Mouse (Mus musculus) liver, embryonic 14.5 days (tissue): ENCODE measurements around the gene Tubg2. TPM values are rescaled to one million over a fixed set of nuclear protein-coding genes. Genes with fewer than 3 reads are reported as not detected.

Experiments used
- ATAC-seq: fragments of 200-750 bp; cut with Nextera tagmentation; 2 replicates; pipeline ENCODE4 v1.8.0; 2017; ENCODE audit warnings: moderate number of reproducible peaks, mild to moderate bottlenecking, moderate library complexity; ENCODE audit not compliant: insufficient read depth
- DNase-seq, 3 experiments: peaks; one replicate each; pipeline ENCODE4 v3.0.0-alpha.2; 2012 to 2013; ENCODE audit warnings: low read depth in 3 of 3, low spot score in 3 of 3
- H3K27ac ChIP-seq: fragments of 300-500 bp; sonication (generic); 2 replicates; pipeline ENCODE4 v1.5.1; 2014; ENCODE audit warnings: moderate library complexity, mild to moderate bottlenecking, control low read depth, inconsistent platforms
- H3K27me3 ChIP-seq: fragments of 300-500 bp; sonication (generic); 2 replicates; pipeline ENCODE4 v1.6.1; 2014; ENCODE audit warnings: mild to moderate bottlenecking, low read length, moderate library complexity; ENCODE audit not compliant: control insufficient read depth, insufficient read depth
- H3K36me3 ChIP-seq: fragments of 300-500 bp; sonication (generic); replicated peaks from 2 replicates; pipeline ENCODE4 v1.6.1; 2014; ENCODE audit warnings: low read depth; ENCODE audit not compliant: control insufficient read depth, insufficient read depth
- H3K4me1 ChIP-seq, 2 experiments: fragments of 200-500 bp in 1 of 2; fragments of 300-500 bp in 1 of 2; sonication (generic) in 1 of 2; replicated peaks; 2 replicates each; pipeline ENCODE4 v1.6.1; 2012 to 2014; ENCODE audit warnings: antibody characterized with exemption in 1 of 2, inconsistent platforms in 1 of 2, low read length in 1 of 2; ENCODE audit not compliant: control insufficient read depth in 2 of 2, insufficient read depth in 2 of 2
- H3K4me2 ChIP-seq: fragments of 300-500 bp; sonication (generic); 2 replicates; pipeline ENCODE4 v1.6.1; 2014; ENCODE audit warnings: low read depth, mild to moderate bottlenecking, control low read depth, moderate library complexity
- H3K4me3 ChIP-seq, 2 experiments: fragments of 200-500 bp in 1 of 2; fragments of 300-500 bp in 1 of 2; sonication (generic) in 1 of 2; 2 replicates each; pipeline ENCODE4 v1.5.1; 2012 to 2014; ENCODE audit warnings: low read depth in 2 of 2, low read length in 2 of 2, mild to moderate bottlenecking in 2 of 2, control low read depth in 1 of 2, inconsistent platforms in 1 of 2, moderate library complexity in 1 of 2; ENCODE audit not compliant: insufficient read depth in 1 of 2
- H3K9ac ChIP-seq: fragments of 300-500 bp; sonication (generic); replicated peaks from 2 replicates; pipeline ENCODE4 v1.6.1; 2014; ENCODE audit warnings: mild to moderate bottlenecking, control low read depth, moderate library complexity
- H3K9me3 ChIP-seq: fragments of 300-500 bp; sonication (generic); 2 replicates; pipeline ENCODE4 v1.6.1; 2016; ENCODE audit warnings: low read length, mixed read lengths; ENCODE audit not compliant: control insufficient read depth
- CTCF ChIP-seq: IDR thresholded peaks from 2 replicates; pipeline ENCODE4 v1.5.1; 2016; ENCODE audit warnings: antibody characterized with exemption, low read depth, control low read depth
- EP300 ChIP-seq: IDR thresholded peaks from 2 replicates; pipeline ENCODE4 v1.6.1; 2016; ENCODE audit warnings: antibody characterized with exemption, low read depth
- WGBS: fragments of 180-500 bp; shearing (Covaris S2); extraction: QIAGEN DNeasy Blood & Tissue Kit; methylation state at CpG from one replicate; pipeline ENCODE4 v1.1.7; 2014; ENCODE audit not compliant: insufficient replicate concordance; 5-methylcytosine and 5-hydroxymethylcytosine counted together
- polyA plus RNA-seq, 2 experiments: library from polyadenylated mRNA; depleted of rRNA in 1 of 2; stranded (reverse) in 1 of 2; unstranded in 1 of 2; fragments of >200 nt; fragmentation: Nextera tagmentation in 1 of 2; extraction: Ambion mirVana in 1 of 2; gene quantifications; 2 replicates each; pipeline versions ENCODE4 v1.2.1 to v1.2.3; 2012 to 2014

The Tubg2 gene
- polyA plus RNA-seq, 2 experiments, result 0.13 TPM; not detected in 1

- Histone ChIP-seq H3K4me1 (peaks cover 22 to 32% of the 10 kb centered on the region in 2 experiments), H3K27me3 (no peaks in the 10 kb centered on the region), H3K27ac (no peak overlapping the region), H3K9ac (0 out of 2 replicates have a peak overlapping the region, but pooled peaks have one; percentile 5), H3K4me3 (no peak overlapping the region), H3K36me3 (no peaks in the 10 kb centered on the region), H3K4me2 (no peak overlapping the region), H3K9me3 (no peaks in the 10 kb centered on the region)
- no peak for TF ChIP-seq CTCF
- TF ChIP-seq EP300, result no peak
- no peak for ATAC-seq
- no peak for DNase-seq
- 86% methylated on average over 11 of the region's 11 CpGs for WGBS
Observed at GRCm38 (mm10) chr11:101188166-101188805, 32.6 kb downstream of the Tubg2 start.

DNA sequence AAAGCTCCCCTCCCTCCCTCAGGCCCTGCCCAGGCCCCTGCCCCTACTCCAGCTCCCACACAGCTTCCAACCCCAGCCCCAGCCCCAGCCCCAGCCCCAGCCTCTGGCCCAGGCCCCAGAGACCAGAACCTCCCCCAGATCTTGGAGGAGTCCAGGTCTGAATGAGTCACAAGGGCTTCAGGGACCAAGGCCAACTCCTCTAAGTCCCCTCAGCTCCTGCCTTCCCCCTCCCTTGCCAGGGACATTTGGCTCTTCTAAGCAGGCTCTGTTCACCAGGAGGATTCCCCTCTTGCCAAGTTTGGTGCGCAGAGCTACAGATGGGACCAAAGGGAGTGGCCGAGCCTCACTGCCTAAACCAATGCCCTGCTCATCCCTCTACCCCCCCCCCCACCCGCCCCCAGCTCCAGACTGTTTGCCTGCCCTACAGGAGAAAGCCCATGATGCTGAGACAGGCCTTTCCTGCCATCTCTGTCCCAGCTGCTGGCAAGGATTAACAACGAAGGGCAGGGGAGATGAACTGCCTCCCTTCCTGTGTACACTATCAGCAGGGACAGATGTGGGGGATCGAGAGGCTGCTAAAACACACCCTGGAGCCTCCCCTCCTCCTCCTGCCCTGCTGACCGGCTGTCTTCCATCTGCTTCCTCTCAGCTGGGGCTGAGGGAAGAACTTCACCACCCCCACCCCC, 33.9 kb downstream of the Tubg2 start:
- H3K36me3 ChIP-seq, result no peaks in the 10 kb centered on the region
- H3K9me3 ChIP-seq, result no peaks in the 10 kb centered on the region
- H3K4me2 ChIP-seq, result peak overlapping the region; percentile 58
- DNase-seq (peak; percentile 75 to 82 (median 81)), ATAC-seq (peak; percentile 98)
- H3K4me3 ChIP-seq, result no peak overlapping the region
- H3K9ac ChIP-seq, result peak overlapping the region; percentile 65
- TF ChIP-seq EP300 (peak; percentile 86), CTCF (no peak)
- H3K27me3 ChIP-seq, result no peaks in the 10 kb centered on the region
- H3K4me1 ChIP-seq, result peaks cover 22 to 32% of the 10 kb centered on the region in 2 experiments
- H3K27ac ChIP-seq, result peak overlapping the region; percentile 92
- 1% methylated on average over 6 of the region's 6 CpGs for WGBS

DNA sequence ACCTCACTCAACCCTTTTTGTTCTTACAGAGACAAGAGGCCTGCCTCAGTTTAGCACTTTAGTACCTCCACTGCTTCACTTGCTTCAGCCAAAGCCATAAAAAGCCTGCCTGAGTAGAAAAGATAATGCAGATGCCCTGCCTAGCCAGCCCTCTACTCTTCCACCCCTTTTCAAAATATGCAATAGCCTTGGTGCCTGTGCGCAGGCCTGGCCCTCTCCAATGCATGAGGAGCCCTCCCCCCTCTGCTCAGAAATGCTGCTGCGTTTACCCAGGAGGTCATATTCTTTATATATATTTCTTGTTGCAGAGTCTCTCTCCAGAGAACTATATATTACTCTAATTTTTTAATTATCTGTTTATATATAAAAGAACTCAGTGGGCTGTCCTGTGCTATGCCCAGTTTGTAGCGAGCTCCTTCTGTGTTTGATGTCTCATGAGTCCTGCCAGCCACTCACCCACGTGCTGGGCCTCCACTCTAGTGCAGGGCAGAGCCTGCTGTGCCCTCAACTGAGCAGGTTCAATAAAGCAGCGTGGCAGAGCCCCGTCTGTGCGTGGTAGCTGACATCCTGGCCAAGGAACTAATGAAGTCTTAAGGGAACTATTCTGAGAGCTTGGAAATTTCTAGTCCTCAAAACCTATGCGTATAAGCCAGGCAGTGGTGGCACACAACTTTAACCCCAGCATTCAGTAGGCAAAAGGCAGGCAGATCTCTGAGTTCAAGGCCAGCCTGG, 34.6 kb downstream of the Tubg2 start:
- no peaks in the 10 kb centered on the region for H3K36me3 ChIP-seq
- peaks cover 22 to 32% of the 10 kb centered on the region in 2 experiments for H3K4me1 ChIP-seq
- 43% methylated on average over 8 of the region's 8 CpGs for WGBS
- peak overlapping the region; percentile 54 for H3K9ac ChIP-seq
- TF ChIP-seq EP300 (peak; percentile 35; the same call in 1 of the 2 replicates), CTCF (no peak)
- no peaks in the 10 kb centered on the region for H3K27me3 ChIP-seq
- no peaks in the 10 kb centered on the region for H3K9me3 ChIP-seq
- H3K27ac ChIP-seq, result peak overlapping the region; percentile 92
- peak overlapping the region; percentile 58 for H3K4me2 ChIP-seq
- DNase-seq (peak; percentile 49 to 57 (median 52)), ATAC-seq (peak; percentile 85)
- H3K4me3 ChIP-seq, result no peak overlapping the region

DNA sequence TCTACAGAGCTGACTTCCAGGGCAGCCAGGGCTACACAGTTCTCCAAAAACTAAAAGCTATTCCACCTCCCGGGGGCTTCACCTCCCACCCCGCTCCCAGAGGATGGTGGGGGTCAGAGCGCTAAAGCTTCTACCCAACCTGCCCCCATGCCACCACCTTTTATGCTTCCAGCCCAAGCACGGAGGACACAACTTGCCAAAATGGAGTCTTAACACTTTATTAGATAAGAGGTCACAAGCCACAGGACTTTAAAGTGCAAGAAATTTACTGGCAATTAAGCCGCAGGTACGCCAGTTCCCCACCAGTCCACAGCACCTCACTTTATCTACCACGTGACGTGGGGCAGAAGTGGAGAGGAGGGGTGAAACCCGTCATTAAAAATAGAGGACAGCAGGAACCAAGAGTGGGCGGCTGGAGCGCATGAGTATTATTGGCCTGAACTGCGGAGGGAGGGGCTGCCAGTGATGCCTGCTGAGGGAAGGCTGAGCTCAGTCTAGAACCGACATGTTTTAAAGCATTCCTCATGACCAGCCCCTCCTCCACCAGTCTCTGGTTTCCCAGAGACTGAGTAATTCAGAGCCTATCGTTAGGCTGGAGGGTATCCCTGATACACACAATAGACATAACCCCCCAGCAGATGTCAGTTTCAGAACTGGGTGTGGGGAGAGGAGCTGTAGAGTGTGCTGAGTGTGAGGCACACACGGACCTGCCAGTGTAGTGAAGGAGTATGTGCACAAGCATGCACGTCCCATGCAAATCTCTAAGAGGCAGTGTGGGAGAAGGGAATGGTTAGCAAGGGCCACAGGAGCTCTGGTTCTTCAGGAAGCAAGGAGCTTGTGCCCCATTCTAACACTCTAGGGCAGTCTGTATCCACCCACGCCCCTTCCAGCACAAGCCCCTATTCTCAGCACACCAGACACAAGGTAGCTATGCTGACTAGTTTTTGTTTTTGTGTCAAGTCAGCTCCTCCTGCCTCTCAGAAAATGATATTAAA, 35.5 kb downstream of the Tubg2 start:
- DNase-seq (no peak), ATAC-seq (no peak)
- no peak for TF ChIP-seq EP300
- no peak for TF ChIP-seq CTCF
- Histone ChIP-seq H3K27ac (peak overlapping the region; percentile 92), H3K9ac (no peak overlapping the region), H3K9me3 (no peaks in the 10 kb centered on the region), H3K36me3 (no peaks in the 10 kb centered on the region), H3K4me2 (no peak overlapping the region), H3K4me1 (peaks cover 22 to 32% of the 10 kb centered on the region in 2 experiments), H3K27me3 (no peaks in the 10 kb centered on the region), H3K4me3 (no peak overlapping the region)
- WGBS, result 54% methylated on average over 17 of the region's 17 CpGs
